Mouse (Mus musculus) myocyte (in vitro differentiated cells): ENCODE results near the gene Aida.

Experiments
- E2F4 ChIP-seq: IDR thresholded peaks from one replicate; pipeline ENCODE4 v1.6.1; 2011; ENCODE audit warnings: mild to moderate bottlenecking, control low read depth, moderate library complexity; ENCODE audit not compliant: insufficient read depth
- MAX ChIP-seq: IDR thresholded peaks from one replicate; pipeline ENCODE4 v1.6.1; 2011; ENCODE audit warnings: low read depth, mild to moderate bottlenecking, control low read depth
- POLR2A ChIP-seq: IDR thresholded peaks from one replicate; pipeline ENCODE4 v1.6.1; 2011; ENCODE audit warnings: low read depth, mild to moderate bottlenecking, control low read depth, moderate library complexity; ENCODE audit not compliant: insufficient read length
- POLR2AphosphoS2 ChIP-seq: IDR thresholded peaks from one replicate; pipeline ENCODE4 v1.6.1; 2011; ENCODE audit warnings: low read depth, control low read depth; ENCODE audit not compliant: insufficient read length
- REST ChIP-seq: IDR thresholded peaks from one replicate; pipeline ENCODE4 v1.6.1; 2011; ENCODE audit warnings: mild to moderate bottlenecking, control low read depth, moderate library complexity; ENCODE audit not compliant: insufficient read depth, insufficient read length
- SRF ChIP-seq: IDR thresholded peaks from one replicate; pipeline ENCODE4 v1.6.1; 2011; ENCODE audit warnings: low read depth; ENCODE audit not compliant: control insufficient read depth, insufficient read length
- USF1 ChIP-seq: IDR thresholded peaks from one replicate; pipeline ENCODE4 v1.6.1; 2011; ENCODE audit warnings: low read depth, mild to moderate bottlenecking, control low read depth, moderate library complexity

DNA sequence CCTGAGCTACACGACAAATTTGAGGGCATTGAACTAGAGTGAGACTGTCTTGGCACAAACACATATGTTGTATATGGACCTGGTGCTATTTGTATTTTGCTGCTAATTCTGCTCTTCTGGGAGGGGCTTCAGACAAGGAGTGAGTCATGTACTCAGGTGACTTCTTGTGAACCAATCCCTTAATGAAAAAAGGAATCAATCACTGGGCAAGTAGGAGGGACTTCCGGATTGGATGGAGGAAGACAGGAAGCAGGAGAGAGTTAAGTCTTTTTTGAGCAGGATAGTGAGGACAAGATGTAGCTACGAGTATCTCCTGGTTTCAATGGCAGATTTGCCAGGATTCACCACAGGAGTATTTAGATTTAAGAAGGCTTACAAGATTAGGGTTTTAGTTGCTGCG, 6.8 kb upstream of the Aida start:
- TF ChIP-seq POLR2A (no peak), USF1 (no peak), MAX (no peak), REST (no peak), E2F4 (no peak), SRF (no peak), POLR2AphosphoS2 (no peak)
